18 mouse cellular contexts compared by ENCODE assay signal in genomic region chr4:105962542-105962941, GRCm38 (mm10).
DNase-seq lines count a peak whose midpoint lies in the region; ATAC-seq and TF ChIP-seq lines count a peak whose summit lies in the region.
"Had no signal": no experiment of that assay in that cellular context is flagged by ENCODE, and none has a peak within 500 bp of the region (broad histone marks: within the 10 kb centered on the region; RNA-seq: fewer than 3 reads in every experiment).

No protein-coding gene starts in this region.

- no peaks in the 10 kb centered on the region for H3K27me3 ChIP-seq in forebrain, embryonic 10.5 days (ENCODE audit: poor library complexity, severe bottlenecking)
- no peaks in the 10 kb centered on the region for H3K27me3 ChIP-seq in forebrain, postnatal 0 days (ENCODE audit: insufficient read depth, low read length)
- H3K27me3 ChIP-seq in limb, embryonic 12.5 days = no peaks in the 10 kb centered on the region
- H3K27me3 ChIP-seq: heart, embryonic 13.5 days had no signal

- no peak overlapping the region for H3K9ac ChIP-seq in forebrain, postnatal 0 days
- H3K9ac ChIP-seq in limb, embryonic 12.5 days (replicated peaks) = no peak overlapping the region
- H3K9ac ChIP-seq: heart, embryonic 13.5 days; liver, embryonic 14.5 days had no signal

- H3K4me2 ChIP-seq in forebrain, postnatal 0 days (ENCODE audit: low read depth) = no peak overlapping the region
- no peak overlapping the region for H3K4me2 ChIP-seq in limb, embryonic 12.5 days
- H3K4me2 ChIP-seq: heart, embryonic 13.5 days had no signal

- no peak overlapping the region for H3K4me3 ChIP-seq in forebrain, embryonic 10.5 days
- no peak overlapping the region for H3K4me3 ChIP-seq in forebrain, postnatal 0 days (ENCODE audit: low read depth, low read length)
- no peak overlapping the region for H3K4me3 ChIP-seq in limb, embryonic 12.5 days (replicated peaks)
- H3K4me3 ChIP-seq: heart, embryonic 13.5 days had no signal

- DNase-seq in forebrain, embryonic 10.5 days (ENCODE audit: extremely low spot score, low spot score) = no peak
- DNase-seq in forebrain, postnatal 0 days = no peak
- DNase-seq in urinary bladder, postnatal 36 days (ENCODE audit: low spot score in 2 of 2) = peak; percentile 60 to 63
- no peak for DNase-seq in urinary bladder, postnatal 10 days (ENCODE audit: low spot score)
- no peak for DNase-seq in ovary, postnatal 10 days (ENCODE audit: low spot score)
- DNase-seq in gastrocnemius, postnatal 10 days = no peak
- DNase-seq in right cerebral cortex, adult 2 months (ENCODE audit: low spot score in 2 of 2) = no peak
- DNase-seq: adrenal gland, adult 2 months; cerebellum, postnatal 14 days; heart, postnatal 4 days; kidney, adult 2 months; right cerebral cortex, postnatal 14 days; thymus, postnatal 36 days had no signal

- H3K36me3 ChIP-seq in forebrain, embryonic 10.5 days (replicated peaks) = no peaks in the 10 kb centered on the region
- no peaks in the 10 kb centered on the region for H3K36me3 ChIP-seq in forebrain, postnatal 0 days (ENCODE audit: insufficient read depth)
- H3K36me3 ChIP-seq in limb, embryonic 12.5 days = no peaks in the 10 kb centered on the region
- H3K36me3 ChIP-seq: heart, embryonic 13.5 days had no signal

- no peak for ATAC-seq in forebrain, postnatal 0 days
- no peak for ATAC-seq in limb, embryonic 12.5 days (ENCODE audit: insufficient number of reproducible peaks, insufficient read depth, low FRiP score, low TSS enrichment, low read depth)
- ATAC-seq: CD4-positive, CD25-positive, alpha-beta regulatory T cell, adult 4 months; lung, postnatal 0 days had no signal

- H3K4me1 ChIP-seq in forebrain, embryonic 10.5 days = peaks cover 27% of the 10 kb centered on the region
- no peaks in the 10 kb centered on the region for H3K4me1 ChIP-seq in forebrain, postnatal 0 days (ENCODE audit: insufficient read depth)
- H3K4me1 ChIP-seq in limb, embryonic 12.5 days (replicated peaks) = peaks cover 35% of the 10 kb centered on the region
- H3K4me1 ChIP-seq: heart, embryonic 13.5 days had no signal

- 76% methylated on average over 7 of the region's 7 CpGs for WGBS in forebrain, embryonic 10.5 days
- WGBS in forebrain, postnatal 0 days = 51% methylated on average over 7 of the region's 7 CpGs
- 17% methylated on average over 7 of the region's 7 CpGs for WGBS in limb, embryonic 12.5 days

- H3K9me3 ChIP-seq in forebrain, embryonic 10.5 days = no peaks in the 10 kb centered on the region
- H3K9me3 ChIP-seq in forebrain, postnatal 0 days (ENCODE audit: low read length) = no peaks in the 10 kb centered on the region
- H3K9me3 ChIP-seq in limb, embryonic 12.5 days = no peaks in the 10 kb centered on the region
- H3K9me3 ChIP-seq: heart, embryonic 13.5 days had no signal

- 0 out of 2 replicates have a peak overlapping the region, but pooled peaks have one; percentile 41 for H3K27ac ChIP-seq in forebrain, embryonic 10.5 days
- no peak overlapping the region for H3K27ac ChIP-seq in forebrain, postnatal 0 days (ENCODE audit: low read depth, low read length)
- H3K27ac ChIP-seq in limb, embryonic 12.5 days = peak overlapping the region; percentile 26
- H3K27ac ChIP-seq: heart, embryonic 13.5 days; liver, embryonic 14.5 days had no signal

- no peak for TF ChIP-seq CTCF in forebrain, postnatal 0 days (IDR thresholded peaks at IDR 0.05; ENCODE audit: low read depth)

Comparison
In these comparisons a context has a peak if more than half of its experiments do, and no peak if none do; other contexts are left out.
1. DNase-seq: peak in urinary bladder, postnatal 36 days (2 of 2); none in forebrain, embryonic 10.5 days (single experiment), forebrain, postnatal 0 days (single experiment), urinary bladder, postnatal 10 days (single experiment), ovary, postnatal 10 days (single experiment), gastrocnemius, postnatal 10 days (single experiment) and right cerebral cortex, adult 2 months (0 of 2).